Mouse (Mus musculus): ENCODE measurements around the gene Rgs11.

DNA sequence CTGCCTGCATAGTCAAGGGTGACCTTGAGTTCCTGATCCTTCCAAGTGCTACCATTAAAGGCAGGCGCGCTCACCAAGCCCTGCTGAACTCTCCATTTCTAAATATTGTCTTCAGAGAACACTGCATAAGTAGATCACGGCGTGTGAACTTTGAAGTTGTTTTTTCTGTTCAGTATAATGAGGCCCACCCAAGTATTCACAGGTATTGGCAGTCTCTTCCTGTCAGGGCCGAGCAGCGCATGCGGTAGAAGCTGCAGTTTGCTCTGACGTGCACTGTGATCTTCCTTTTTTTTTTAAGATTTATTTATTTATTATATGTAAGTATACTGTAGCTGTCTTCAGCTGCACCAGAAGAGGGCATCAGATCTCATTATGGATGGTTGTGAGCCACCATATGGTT lies 31.6 kb downstream of the Rgs11 start:
- TF ChIP-seq POLR2A (IDR thresholded peaks at IDR 0.05; ENCODE audit: extremely low read depth, insufficient read depth, low read length) (no peak), CTCF (IDR thresholded peaks at IDR 0.05; ENCODE audit: extremely low read depth, insufficient read depth, low read length) (no peak)
